Mouse (Mus musculus): ENCODE measurements around the gene Fxyd7.

- no peak for TF ChIP-seq CTCF (IDR thresholded peaks at IDR 0.05; ENCODE audit: low read depth, low read length)
- no peak for TF ChIP-seq POLR2A (IDR thresholded peaks at IDR 0.05; ENCODE audit: insufficient read depth, low read length)
- TF ChIP-seq EP300 (IDR thresholded peaks at IDR 0.05; ENCODE audit: insufficient read depth, low read depth, low read length), result no peak
Observed at GRCm38 (mm10) chr7:31055354-31055824, 4.1 kb upstream of the Fxyd7 start.

Data from ES-Bruce4 (cell line).